Mouse (Mus musculus) ZHBTc4 (cell line): ENCODE results near the gene Eif4g1.

ENCODE experiments used
- DNase-seq: peaks from one replicate; pipeline ENCODE4 v3.0.0-alpha.2; 2011; ENCODE audit warnings: low read depth, low spot score

The Eif4g1 gene

GRCm38 (mm10) chr16:20705786-20706185 is 37.7 kb downstream of the Eif4g1 start:
- DNase-seq: no peak

DNA sequence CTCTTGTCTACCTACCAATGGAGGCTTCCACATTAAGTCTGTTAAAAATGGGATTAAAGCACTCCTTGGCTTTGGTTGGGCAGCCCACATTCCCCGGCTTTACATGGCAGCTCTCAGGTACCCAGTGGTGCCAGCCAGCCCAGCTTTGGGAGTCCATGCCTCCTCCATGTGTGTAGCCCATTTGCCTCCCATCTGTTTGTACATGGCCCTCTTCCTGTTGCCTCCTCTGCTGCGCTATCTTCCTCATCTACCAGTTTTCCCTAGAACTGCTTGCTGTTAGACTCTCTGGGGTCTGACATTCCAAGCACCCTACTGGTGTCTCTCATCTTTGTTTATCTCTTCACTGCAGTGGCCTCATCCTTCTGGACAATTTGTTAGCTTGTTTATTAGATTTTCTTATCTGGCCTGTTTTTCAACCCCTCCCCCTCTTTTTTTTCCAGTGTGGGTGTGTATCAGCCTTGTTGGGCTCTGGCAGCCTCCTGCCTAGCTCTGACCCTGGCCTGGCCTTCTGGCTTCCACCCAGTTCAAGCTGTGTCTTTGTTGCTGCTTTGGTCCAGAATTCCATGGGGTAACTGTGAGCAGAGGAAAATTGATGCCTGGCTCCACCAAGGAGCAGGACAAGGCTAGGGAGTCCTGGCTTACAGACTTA is 38.4 kb downstream of the Eif4g1 start:
- DNase-seq: no peak

DNA sequence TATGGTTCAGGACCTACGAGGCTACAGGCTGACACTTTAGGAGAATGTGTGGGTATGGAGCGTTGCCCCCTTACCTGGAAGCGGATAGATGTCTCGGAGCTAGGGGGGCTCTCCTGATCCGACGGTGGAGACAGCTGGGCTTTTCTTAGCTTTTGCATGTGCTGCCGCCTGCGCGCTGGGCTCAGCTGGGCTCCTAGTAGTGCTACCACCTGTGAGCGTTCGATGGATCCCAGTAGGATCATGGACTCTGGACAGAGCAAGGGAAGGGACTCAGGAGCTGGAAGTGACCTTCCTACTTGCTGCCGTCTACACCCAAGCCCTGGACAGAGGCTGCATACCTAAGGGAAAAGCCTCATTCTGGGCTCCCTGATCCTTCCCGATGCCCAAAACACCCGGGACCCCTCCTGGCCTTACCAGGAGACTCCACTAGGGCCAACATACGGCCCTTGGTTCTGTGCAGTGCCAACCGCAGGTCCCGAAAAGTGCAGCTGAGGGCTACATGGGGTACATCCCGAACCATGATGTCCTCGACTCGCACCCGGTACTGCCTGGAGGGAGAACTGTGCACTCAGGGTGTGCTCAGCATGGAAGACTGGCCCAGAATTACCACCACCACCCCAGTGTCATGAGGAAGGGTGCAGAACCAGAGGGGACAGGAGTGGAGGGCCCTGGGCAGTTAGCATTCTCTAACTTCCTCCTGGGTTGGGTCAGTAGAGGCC is 40.3 kb downstream of the Eif4g1 start:
- DNase-seq: no peak

DNA sequence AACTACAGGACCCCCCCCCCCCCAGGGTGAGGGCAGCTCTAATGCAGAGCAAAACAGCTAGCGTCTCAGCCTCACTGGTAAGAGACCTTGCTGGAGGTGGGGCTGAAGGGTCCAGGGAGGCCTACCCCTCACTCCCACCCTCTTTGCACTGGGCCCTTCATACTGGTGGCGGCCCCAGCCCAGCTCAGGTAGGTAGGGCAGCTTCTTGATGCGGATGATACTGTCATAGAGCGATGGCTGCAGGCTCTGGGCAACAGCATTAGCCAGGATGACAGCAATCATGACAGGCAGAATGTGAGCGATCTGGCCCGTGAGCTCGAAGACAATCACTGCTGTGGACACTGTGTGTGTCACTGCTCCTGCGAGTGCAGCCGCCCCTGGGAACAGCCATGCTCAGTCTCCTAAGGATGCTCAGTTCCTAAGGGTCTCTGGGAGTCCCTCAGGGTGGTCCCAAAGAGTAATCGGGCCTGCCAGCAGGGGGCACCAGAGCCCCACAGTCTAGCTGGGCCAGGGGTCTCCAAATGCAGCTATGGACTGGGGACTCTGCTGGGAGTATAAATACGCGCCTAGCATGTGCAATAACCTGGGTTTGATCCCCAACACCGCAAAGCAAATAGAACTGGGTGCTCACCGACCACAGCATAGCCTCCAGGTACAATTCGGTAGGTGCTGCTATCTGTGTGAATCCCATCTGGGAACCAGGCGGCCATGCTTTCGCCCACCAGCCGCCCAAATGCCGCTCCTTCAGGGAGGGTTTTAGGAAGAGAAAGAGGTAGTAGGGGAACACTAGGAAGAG is 41.0 kb downstream of the Eif4g1 start:
- DNase-seq: peak; percentile 50

DNA sequence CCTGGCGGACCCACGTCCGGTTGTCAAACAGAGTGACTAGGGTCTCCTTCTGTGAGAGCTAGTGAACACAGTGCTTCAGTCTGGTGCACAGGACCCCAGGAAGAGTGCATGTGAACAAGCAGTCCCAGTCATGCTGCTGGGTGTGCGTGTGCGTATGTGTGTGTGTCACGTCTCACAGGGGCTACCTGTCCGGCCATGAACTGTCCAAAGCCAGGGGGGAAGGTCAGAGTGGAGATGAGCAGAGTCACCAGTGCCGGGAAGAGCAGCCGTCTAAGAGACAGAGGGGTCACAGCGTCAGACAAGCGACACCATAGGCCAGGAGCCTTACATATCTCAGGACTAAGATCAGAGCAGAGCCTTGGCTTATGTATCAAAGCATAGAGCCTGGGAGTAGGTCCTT is 42.3 kb downstream of the Eif4g1 start:
- no peak for DNase-seq

DNA sequence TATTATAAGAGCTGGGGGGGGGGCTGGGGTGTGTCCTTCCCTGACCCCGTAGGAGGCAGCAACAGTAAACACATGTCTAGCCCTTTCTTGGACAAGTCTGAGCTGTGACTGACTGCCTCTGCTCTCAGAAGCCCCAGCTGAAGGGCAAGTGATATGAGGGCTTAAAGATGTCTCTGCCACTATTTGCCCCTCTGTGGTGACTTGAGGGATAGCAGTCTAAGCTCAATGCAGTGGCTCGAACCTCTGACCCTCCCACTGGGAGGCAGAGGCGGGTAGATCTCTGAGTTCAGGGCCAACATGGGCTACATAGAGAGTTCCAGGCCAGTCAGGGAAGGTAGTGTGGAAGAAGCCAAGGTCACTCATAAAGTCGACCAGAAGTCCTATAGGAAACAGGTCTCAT is 42.7 kb downstream of the Eif4g1 start:
- peak; percentile 61 for DNase-seq

- no peak for DNase-seq
Observed at GRCm38 (mm10) chr16:20712190-20712589, 44.1 kb downstream of the Eif4g1 start.

DNA sequence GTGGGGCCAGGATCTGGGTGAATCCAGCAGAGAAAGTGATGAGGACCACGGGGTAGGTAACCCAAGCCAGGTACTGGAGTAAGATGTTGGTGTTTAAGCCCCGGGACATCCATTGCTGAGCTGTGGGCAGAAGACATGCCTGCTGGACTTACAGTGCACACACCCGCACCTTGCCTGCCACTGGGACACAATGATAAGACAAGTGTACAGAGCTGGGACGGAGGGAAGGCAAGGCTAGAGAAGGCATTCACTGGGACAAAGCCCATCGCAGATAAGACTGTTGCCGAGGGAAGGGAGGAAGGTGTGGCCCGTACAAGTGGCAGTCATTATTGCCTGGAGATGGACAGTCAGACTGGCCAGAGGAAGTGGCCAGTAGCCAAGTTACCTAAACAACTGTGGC is 44.8 kb downstream of the Eif4g1 start:
- no peak for DNase-seq

DNA sequence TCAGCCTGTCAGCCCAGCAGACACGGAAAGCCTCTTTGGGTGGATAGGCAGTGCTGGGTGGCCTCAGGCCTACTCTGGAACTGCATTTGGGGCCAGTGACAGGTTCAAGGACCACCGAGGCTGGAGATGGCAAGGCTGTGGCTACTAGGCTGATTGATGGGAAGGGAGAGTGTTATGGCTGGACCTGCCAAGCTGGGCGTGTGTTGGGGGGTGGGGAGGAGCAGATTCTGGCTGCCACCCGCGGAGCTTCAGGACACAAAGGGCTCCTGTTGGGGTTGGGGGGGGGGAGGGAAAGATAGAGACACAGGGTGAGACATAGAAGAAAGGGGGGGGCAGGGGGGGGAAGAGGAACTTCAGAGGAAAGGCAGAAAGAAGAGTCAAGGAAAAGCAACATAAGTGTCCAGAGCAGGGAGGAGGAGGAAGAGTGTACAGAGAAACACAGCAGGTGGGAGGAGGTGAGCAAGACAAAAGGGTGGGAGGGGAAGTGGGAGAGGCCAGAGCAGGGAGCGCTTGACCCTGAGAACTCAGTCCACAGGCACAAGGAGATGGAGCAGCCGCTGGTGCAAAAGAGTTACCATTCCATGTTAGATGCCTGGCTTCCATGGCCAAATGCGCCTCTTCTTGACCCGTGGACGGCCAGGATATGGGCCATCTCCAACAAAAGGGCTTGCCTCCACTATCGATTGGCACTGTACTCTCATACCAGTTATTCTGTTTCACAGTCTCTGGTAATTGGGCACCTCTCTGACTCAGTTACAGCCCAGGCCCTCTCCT is 46.4 kb downstream of the Eif4g1 start:
- DNase-seq: peak; percentile 79

DNA sequence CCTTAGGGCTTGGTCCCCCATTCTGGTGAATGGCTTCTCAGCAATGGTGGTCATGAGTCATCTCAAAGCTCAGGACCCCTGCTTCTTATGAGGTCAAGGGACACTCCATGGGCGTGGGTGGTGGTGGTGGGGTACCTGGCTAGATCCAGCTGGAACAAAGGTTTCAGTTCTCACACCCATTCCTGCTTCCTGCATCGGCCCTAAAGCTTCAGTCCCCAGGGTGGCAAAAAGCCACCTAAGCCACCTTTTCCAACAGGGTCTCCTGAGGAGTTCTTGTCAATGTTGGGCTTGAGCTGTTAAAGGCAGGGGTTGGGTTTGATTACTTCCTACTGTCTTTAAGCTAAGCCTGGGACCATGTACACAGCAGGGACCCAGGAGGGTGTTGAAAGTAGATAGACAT is 47.0 kb downstream of the Eif4g1 start:
- no peak for DNase-seq

DNA sequence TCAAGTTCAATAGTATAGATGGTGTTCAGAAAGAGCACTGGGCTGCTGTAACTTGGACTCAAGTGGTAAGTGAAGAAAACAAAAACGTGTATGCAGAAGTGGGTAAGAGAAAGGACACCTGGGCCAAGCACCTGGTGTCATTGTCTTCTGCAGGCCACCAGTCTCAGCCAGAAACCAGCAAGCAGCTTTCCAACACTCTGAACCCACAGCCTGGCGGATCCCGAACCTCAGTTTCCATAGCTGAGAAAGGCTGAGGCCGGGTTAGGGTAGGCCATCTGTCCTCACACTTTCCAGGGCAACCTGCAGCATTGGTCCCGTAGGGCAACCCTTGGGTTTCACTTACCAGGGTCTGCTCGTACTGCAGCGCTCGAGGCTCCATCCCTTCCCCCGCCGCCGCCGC is 47.5 kb downstream of the Eif4g1 start:
- DNase-seq: no peak

- peak; percentile 92 for DNase-seq
Observed at GRCm38 (mm10) chr16:20715976-20716840, 48.1 kb downstream of the Eif4g1 start.

DNA sequence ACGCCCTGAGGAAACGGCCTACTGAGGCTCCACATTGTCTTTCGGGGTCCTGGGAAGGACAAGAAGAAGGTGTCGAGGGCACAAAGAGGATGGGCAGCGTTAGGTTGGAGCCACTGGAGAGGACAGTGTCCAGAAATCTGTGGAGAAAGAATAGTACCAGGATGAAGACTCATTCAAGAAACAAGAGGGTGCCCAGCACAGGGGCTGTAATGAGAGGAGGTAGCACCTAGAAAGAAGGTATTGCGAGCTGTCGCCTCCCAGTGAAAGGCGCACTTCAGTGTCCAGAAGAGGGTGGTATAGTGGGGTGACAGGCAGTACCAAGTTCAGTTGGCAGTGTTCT is 48.7 kb downstream of the Eif4g1 start:
- no peak for DNase-seq

- peak; percentile 99 for DNase-seq
Observed at GRCm38 (mm10) chr16:20717181-20717977, 49.3 kb downstream of the Eif4g1 start, which contains the start of the genes Polr2h and Clcn2. Gene Polr2h, plus strand, starts transcription at chr16:20717665. Gene Clcn2, minus strand, starts transcription at chr16:20717746.

- DNase-seq: no peak
Observed at GRCm38 (mm10) chr16:20717978-20718670, 50.0 kb downstream of the Eif4g1 start.

- no peak for DNase-seq
Observed at GRCm38 (mm10) chr16:20721808-20722207, 53.7 kb downstream of the Eif4g1 start.

DNA sequence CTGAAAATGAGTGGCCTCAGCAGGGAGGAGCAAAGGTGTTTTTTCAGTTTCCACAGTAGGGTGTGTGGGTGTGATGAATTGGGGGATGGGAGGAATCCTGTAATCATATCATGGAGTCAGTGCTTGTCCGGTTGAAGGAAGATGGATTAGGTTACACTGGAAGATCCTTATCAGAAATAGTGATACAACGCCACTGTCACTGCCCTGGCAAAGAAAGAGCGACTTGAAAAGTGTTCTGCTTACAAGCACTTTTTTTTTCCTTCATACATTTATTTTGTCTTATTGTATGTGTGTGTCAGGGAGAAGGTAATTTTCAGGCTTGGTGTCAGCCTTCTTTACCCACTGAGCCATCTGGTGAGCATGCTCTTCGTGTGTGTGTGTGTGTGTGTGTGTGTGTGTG is 54.6 kb downstream of the Eif4g1 start:
- no peak for DNase-seq

DNA sequence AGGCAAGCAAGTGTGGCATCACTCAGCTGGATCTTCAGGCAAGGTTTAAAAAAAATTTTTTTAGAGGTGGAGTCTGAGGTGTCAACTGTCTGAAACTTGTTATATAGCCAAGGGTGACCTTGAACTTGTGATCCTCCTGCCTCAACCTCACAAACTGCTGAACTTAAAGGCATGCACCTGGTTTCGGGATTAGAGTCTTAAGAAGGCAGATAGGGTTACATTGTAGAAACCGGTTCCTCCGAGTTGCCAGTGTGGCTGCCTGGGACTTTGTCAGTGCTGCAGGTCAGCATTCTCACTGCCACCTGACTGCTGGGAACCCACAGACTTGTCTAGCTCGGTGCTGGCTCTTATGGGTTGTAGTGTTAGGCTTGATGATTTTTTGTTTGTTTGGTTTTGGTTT is 55.1 kb downstream of the Eif4g1 start:
- no peak for DNase-seq

DNA sequence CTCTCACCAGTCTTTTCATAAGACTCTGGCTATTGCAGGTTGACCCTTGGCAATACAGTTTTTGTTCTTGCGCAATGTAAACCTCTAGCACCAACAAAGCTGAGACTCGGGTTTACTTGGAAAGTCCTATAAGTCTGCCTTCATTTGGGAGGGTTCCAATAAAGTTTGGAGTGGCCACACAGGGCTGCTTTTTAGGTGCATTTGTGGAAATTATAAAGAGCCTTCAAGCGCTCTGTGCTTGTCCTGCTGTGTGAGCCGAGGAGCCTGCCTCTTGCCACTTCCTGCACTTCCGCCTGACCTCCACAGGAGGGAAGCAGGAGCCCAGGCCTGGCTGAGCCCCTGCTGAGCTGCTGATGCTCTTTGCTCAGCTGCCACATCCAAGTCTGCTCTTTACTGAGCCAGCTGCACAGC is 56.2 kb downstream of the Eif4g1 start:
- DNase-seq: peak; percentile 92
